Mouse (Mus musculus): ENCODE measurements around the gene Ephb4. TPM values are rescaled to one million over a fixed set of nuclear protein-coding genes. Genes with fewer than 3 reads are reported as not detected.
A peak's percentile ranks its signal among the peaks of the same experiment; 100 is the strongest.

The Ephb4 gene
- polyA plus RNA-seq, 1 experiment from 2014 or later, result 109 TPM

DNA sequence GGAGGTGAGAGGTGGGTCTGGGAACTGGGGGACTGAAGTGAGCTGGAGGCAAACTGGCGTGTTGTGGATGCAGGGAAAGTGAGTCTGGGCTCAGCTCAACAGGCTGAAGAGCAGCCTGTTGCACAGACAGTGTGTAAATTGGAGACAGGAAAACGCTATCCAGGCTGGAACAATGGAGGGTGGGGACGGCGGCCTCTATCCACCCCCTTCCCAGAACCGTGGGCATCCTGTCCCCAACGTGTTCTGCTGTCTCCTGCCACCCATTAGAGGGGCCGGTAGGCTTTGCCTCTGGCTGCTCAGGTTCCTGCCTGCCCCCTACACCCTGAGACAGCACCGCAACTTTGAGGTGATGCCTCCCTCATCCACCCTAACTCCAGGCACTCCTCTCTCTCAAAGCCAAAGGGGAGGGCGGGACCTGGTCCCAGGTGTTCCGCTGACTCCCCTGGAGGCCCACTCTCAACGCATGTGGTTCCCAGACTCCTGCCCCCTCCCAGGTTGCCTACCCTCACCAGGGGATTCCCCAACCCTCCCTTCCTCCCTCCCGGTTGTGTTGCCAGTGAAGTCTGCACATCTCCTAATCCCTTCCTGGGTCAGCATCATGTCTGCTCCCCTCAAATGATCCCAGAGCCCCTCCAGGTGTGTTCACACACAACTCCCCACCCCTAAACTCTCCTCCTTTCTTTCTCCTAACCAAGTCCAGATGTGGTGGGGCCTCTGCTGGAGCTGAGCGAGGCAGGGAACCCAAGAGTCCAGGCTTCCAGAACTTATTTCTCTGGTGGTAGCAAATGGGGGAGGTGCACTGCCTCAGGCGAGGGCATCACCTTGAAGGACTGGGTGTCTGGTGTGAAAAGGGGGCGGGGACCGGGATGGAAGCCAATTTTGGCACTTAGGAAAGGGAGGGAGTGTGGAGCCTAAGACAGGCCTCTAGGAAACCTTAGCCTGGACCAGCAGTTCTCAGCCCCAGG, 2.4 kb downstream of the Ephb4 start:
- ChIA-PET CTCF (no interaction called here), POLR2A (interaction anchor here (0.7 to 1.0 kb wide), 2 partner anchors 17 to 26 kb away, joined by 3 to 5 read pairs; no protein-coding TSS in a partner anchor)
- no peaks in the 10 kb centered on the region for H3K27me3 ChIP-seq
- in situ Hi-C loops (cut with MboI; ENCODE audit: low pct_unique_long_range_greater_than_20kb), result no loop called here
- TF ChIP-seq CTCF (IDR thresholded peaks at IDR 0.05), result no peak
- ATAC-seq (no peak), DNase-seq (ENCODE audit: low read depth, low spot score) (no peak)

GRCm38 (mm10) chr5:137354091-137354490, 4.2 kb downstream of the Ephb4 start:
- no peaks in the 10 kb centered on the region for H3K27me3 ChIP-seq
- in situ Hi-C loops (cut with MboI; ENCODE audit: low pct_unique_long_range_greater_than_20kb), result no loop called here
- ChIA-PET CTCF (interaction anchor here (1.4 to 2.7 kb wide), 2 partner anchors 10 to 18 kb away, joined by 3 to 6 read pairs; no protein-coding TSS in a partner anchor), POLR2A (interaction anchor here (1.1 to 1.6 kb wide), 3 partner anchors 16 to 31 kb away, joined by 3 to 5 read pairs (median 3); no protein-coding TSS in a partner anchor)
- TF ChIP-seq CTCF (IDR thresholded peaks at IDR 0.05), result no peak
- ATAC-seq (no peak), DNase-seq (ENCODE audit: low read depth, low spot score) (no peak)

GRCm38 (mm10) chr5:137358382-137358781, 8.5 kb downstream of the Ephb4 start:
- DNase-seq (ENCODE audit: low read depth, low spot score) (no peak), ATAC-seq (no peak)
- no peaks in the 10 kb centered on the region for H3K27me3 ChIP-seq
- ChIA-PET CTCF (interaction anchor here (2.7 to 3.0 kb wide), 2 partner anchors 17 to 24 kb away, joined by 7 to 9 read pairs; no protein-coding TSS in a partner anchor), POLR2A (interaction anchor here (0.6 to 1.5 kb wide), 3 partner anchors 9 to 152 kb away, joined by 3 to 4 read pairs (median 4); no protein-coding TSS in a partner anchor)
- in situ Hi-C loops (cut with MboI; ENCODE audit: low pct_unique_long_range_greater_than_20kb), result no loop called here
- TF ChIP-seq CTCF (IDR thresholded peaks at IDR 0.05), result no peak

DNA sequence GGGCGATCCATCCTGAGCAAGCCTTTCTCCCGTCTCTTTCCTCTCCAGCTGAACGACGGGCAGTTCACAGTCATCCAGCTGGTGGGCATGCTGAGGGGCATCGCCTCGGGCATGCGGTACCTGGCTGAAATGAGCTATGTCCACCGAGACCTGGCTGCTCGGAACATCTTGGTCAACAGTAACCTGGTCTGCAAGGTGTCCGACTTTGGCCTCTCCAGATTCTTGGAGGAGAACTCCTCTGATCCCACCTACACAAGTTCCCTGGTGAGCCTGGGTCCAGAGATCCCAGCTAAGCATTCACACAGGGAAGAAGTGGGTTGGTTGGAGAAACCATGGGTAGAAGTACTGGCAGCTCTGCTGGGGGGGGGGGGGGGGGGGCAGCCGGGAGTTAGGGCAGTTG, 19.8 kb downstream of the Ephb4 start:
- DNase-seq (ENCODE audit: low read depth, low spot score), result no peak
- no peak for TF ChIP-seq CTCF (IDR thresholded peaks at IDR 0.05)
- in situ Hi-C loops (cut with MboI; ENCODE audit: low pct_unique_long_range_greater_than_20kb), result no loop called here
- no peak for ATAC-seq
- H3K27me3 ChIP-seq, result no peaks in the 10 kb centered on the region
- ChIA-PET CTCF (interaction anchor here (1.2 to 1.4 kb wide), 3 partner anchors 10 to 36 kb away, joined by 3 to 4 read pairs (median 3); partner anchors contain the start of gene Slc12a9), POLR2A (interaction anchor here (1.2 to 2.1 kb wide), 4 partner anchors 10 to 18 kb away, joined by 3 to 8 read pairs (median 4); no protein-coding TSS in a partner anchor)

DNA sequence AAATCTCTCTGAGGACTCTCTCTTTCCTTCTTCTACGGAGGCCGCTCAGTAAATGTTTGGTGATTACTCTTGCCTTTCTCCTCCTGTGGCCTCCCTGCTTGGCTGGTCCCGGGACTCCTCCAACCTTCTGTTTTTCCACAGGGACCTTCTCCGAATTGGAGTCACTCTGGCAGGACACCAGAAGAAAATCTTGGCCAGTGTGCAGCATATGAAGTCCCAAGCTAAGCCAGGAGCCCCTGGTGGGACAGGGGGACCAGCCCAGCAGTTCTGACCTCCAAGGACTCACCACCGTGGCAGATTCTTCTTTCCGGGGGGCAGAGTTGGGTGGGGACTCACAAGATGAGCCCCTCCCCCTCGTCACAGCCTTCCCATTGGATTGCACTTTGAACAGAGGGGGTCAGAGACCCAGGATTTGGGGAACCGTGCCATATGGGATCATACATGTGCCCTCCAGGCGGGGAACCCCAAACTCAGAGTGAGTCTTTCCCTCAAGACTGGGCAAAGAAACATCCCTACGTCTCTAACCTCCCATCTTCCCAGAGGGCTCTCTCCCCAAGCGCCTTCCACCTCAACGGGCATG, 23.6 kb downstream of the Ephb4 start:
- no peak for DNase-seq (ENCODE audit: low read depth, low spot score)
- in situ Hi-C loops (cut with MboI; ENCODE audit: low pct_unique_long_range_greater_than_20kb), result no loop called here
- ChIA-PET POLR2A (interaction anchor here (0.6 to 1.2 kb wide), 3 partner anchors 14 to 30 kb away, joined by 3 to 4 read pairs (median 3); no protein-coding TSS in a partner anchor), CTCF (interaction anchor here (1.7 kb wide), 1 partner anchor 40 kb away, joined by 4 read pairs; the partner anchor contains the start of gene Slc12a9)
- TF ChIP-seq CTCF (IDR thresholded peaks at IDR 0.05), result no peak
- no peak for ATAC-seq
- H3K27me3 ChIP-seq, result no peaks in the 10 kb centered on the region

DNA sequence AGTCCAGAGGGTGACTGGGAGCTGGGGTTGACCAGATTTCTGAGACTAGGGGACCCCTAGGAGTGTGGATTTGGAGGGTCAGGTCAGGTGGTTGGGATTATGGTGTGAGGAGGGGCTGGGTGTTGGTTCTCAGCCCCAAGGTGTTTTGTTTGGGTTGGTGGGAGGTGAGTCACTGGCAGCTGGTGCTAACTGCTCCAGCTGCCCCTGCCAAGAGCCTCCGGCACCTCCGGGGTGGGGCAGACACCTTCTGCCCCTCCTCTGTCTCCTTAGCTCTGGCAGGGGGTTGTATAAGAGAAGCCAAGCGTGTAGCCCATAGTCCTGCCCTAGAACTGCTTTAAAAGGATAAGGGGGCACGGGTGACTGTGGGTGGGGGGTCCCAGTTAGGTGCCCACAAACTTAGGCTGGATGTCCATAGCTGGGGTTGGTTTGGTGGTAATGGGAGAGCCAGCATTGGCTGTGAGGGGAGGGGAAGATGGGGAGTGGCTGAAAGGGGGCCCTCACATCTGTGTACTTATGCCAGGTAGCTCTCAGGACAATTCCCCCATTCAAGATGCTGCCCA, 24.7 kb downstream of the Ephb4 start:
- no peaks in the 10 kb centered on the region for H3K27me3 ChIP-seq
- ChIA-PET CTCF (interaction anchor here (1.2 kb wide), 1 partner anchor 12 kb away, joined by 3 read pairs; no protein-coding TSS in a partner anchor), POLR2A (interaction anchor here (0.6 to 1.9 kb wide), 6 partner anchors 12 to 51 kb away, joined by 3 to 5 read pairs (median 4); partner anchors contain the start of gene Ephb4)
- in situ Hi-C loops (cut with MboI; ENCODE audit: low pct_unique_long_range_greater_than_20kb), result no loop called here
- ATAC-seq (peak; percentile 61), DNase-seq (ENCODE audit: low read depth, low spot score) (peak; percentile 73)
- TF ChIP-seq CTCF (IDR thresholded peaks at IDR 0.05), result no peak

DNA sequence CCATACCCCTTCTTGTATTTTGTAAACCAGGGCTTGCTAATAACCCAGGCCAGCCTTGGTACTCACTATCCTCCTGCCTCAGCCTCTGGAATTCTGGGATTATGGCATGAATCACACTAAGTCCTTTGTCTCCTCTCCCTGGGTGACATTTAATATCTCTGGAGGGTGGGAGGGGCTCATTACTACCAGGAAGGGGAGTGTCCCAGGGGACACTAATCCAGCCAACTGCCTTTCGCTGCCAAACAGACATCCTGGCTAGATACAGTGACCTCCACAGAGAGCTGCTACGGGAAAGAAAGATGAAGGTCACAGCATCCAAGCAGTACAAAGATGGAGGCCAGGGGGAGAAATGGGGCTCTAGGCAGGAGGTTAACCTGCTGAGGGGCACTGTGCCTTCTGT, 25.7 kb downstream of the Ephb4 start:
- no peaks in the 10 kb centered on the region for H3K27me3 ChIP-seq
- DNase-seq (ENCODE audit: low read depth, low spot score) (no peak), ATAC-seq (no peak)
- in situ Hi-C loops (cut with MboI; ENCODE audit: low pct_unique_long_range_greater_than_20kb), result no loop called here
- TF ChIP-seq CTCF (IDR thresholded peaks at IDR 0.05), result no peak
- ChIA-PET POLR2A (interaction anchor here (1.4 to 1.9 kb wide), 3 partner anchors 13 to 25 kb away, joined by 5 read pairs; partner anchors contain the start of gene Ephb4), CTCF (interaction anchor here (1.2 kb wide), 1 partner anchor 11 kb away, joined by 3 read pairs; no protein-coding TSS in a partner anchor)

DNA sequence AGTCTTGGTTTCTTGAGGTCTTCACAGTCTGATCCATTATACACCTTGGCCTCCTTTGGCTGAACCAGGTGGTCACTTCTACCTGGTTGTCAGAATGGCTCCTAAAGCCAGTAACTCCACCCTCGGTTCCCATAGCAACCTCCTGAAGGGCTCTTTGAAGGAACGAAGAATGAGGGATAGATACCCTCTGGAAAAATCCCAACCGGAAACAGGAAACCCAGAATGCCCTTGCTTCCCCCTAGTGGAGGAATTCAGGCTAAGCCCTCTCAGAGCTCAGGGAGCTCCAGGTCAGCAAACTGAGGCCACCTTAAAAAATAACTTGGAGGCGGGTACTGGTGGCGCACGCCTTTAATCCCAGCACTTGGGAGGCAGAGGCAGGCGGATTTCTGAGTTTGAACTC, 26.3 kb downstream of the Ephb4 start:
- H3K27me3 ChIP-seq, result no peaks in the 10 kb centered on the region
- CTCF ChIA-PET, result no interaction called here
- TF ChIP-seq CTCF (IDR thresholded peaks at IDR 0.05), result no peak
- ATAC-seq, result no peak
- POLR2A ChIA-PET, result interaction anchor here (0.9 kb wide), 1 partner anchor 46 kb away, joined by 3 read pairs; no protein-coding TSS in a partner anchor
- DNase-seq (ENCODE audit: low read depth, low spot score), result no peak
- in situ Hi-C loops (cut with MboI; ENCODE audit: low pct_unique_long_range_greater_than_20kb), result no loop called here

DNA sequence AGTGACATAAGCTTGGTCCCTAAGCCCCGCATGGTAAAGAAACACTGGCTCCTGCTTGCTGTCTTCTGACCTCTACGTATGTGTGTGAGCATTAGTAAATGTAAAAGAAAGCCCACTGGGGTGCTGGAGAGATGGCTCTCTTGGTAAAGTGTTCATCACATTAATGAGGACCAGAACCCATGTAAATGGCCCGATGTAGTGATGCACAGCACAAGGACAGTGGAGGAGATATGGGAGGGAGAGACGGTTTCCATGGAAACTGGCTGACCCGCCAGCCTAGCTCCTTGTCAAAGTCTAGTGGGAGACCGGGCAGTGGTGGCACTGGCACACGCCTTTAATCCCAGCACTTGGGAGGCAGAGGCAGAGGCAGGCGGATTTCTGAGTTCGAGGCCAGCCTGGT, 26.8 kb downstream of the Ephb4 start:
- H3K27me3 ChIP-seq, result no peaks in the 10 kb centered on the region
- DNase-seq (ENCODE audit: low read depth, low spot score) (no peak), ATAC-seq (no peak)
- ChIA-PET CTCF (no interaction called here), POLR2A (interaction anchor here (0.9 kb wide), 1 partner anchor 46 kb away, joined by 3 read pairs; no protein-coding TSS in a partner anchor)
- in situ Hi-C loops (cut with MboI; ENCODE audit: low pct_unique_long_range_greater_than_20kb), result no loop called here
- no peak for TF ChIP-seq CTCF (IDR thresholded peaks at IDR 0.05)

GRCm38 (mm10) chr5:137377176-137377575, 27.3 kb downstream of the Ephb4 start:
- POLR2A ChIA-PET, result no interaction called here
- DNase-seq (ENCODE audit: low read depth, low spot score), result no peak
- CTCF ChIA-PET, result interaction anchor here (1.5 kb wide), 1 partner anchor 12 kb away, joined by 3 read pairs; no protein-coding TSS in a partner anchor
- ATAC-seq, result no peak
- in situ Hi-C loops (cut with MboI; ENCODE audit: low pct_unique_long_range_greater_than_20kb), result no loop called here
- no peaks in the 10 kb centered on the region for H3K27me3 ChIP-seq
- TF ChIP-seq CTCF (IDR thresholded peaks at IDR 0.05), result no peak
